Mouse (Mus musculus) ES-Bruce4 (cell line): Measurements from ENCODE around the gene Gm13212. TPM values are rescaled to one million over a fixed set of nuclear protein-coding genes. Genes with fewer than 3 reads are reported as not detected.
"Not testable (repeated sequence)": the region's sequence is repeated elsewhere in the genome, so short reads cannot be mapped to it uniquely, and the experiment has no call there.

Experiments used
- H3K27ac ChIP-seq: 2 replicates; pipeline ENCODE4 v1.5.1; 2012; ENCODE audit warnings: low read length, inconsistent platforms; ENCODE audit not compliant: insufficient read depth
- H3K27me3 ChIP-seq: 2 replicates; pipeline ENCODE4 v1.6.1; 2012; ENCODE audit warnings: mild to moderate bottlenecking, low read length, inconsistent platforms; ENCODE audit not compliant: control insufficient read depth, poor library complexity, insufficient read depth, severe bottlenecking
- H3K36me3 ChIP-seq: 2 replicates; pipeline ENCODE4 v1.6.1; 2012; ENCODE audit warnings: inconsistent platforms, mild to moderate bottlenecking, low read length, moderate library complexity; ENCODE audit not compliant: control insufficient read depth, poor library complexity, insufficient read depth, severe bottlenecking
- H3K4me1 ChIP-seq: one replicate; pipeline ENCODE4 v1.8.1; 2011; ENCODE audit warnings: low read length; ENCODE audit not compliant: control insufficient read depth, insufficient read depth
- H3K4me3 ChIP-seq: 2 replicates; pipeline ENCODE4 v1.5.1; 2011; ENCODE audit warnings: low read depth, mild to moderate bottlenecking, low read length
- H3K9ac ChIP-seq: 2 replicates; pipeline ENCODE4 v1.6.1; 2012; ENCODE audit warnings: low read depth, mild to moderate bottlenecking, inconsistent platforms; ENCODE audit not compliant: poor library complexity, severe bottlenecking
- H3K9me3 ChIP-seq: replicated peaks from 2 replicates; pipeline ENCODE4 v1.6.1; 2012; ENCODE audit warnings: mild to moderate bottlenecking, low read length, inconsistent platforms; ENCODE audit not compliant: control insufficient read depth, poor library complexity, insufficient read depth, severe bottlenecking
- POLR2A ChIP-seq: IDR thresholded peaks from one replicate; pipeline ENCODE4 v1.8.1; 2011; ENCODE audit warnings: low read length; ENCODE audit not compliant: insufficient read depth
- polyA plus RNA-seq: library from polyadenylated mRNA; stranded (reverse); fragments of >200 nt; gene quantifications from 2 replicates; pipeline ENCODE4 v1.2.4, GENCODE M21; 2011; ENCODE audit warnings: low read depth; ENCODE audit not compliant: missing spikeins, insufficient read depth, insufficient read length

Gene Gm13212
- polyA plus RNA-seq, 1 experiment, result 19.5 TPM

GRCm38 (mm10) chr4:145674286-145674780 is 89.4 kb downstream of the Gm13212 start:
- not testable (repeated sequence) for H3K9ac ChIP-seq, H3K27me3 ChIP-seq, H3K4me1 ChIP-seq, H3K36me3 ChIP-seq, H3K9me3 ChIP-seq
- peak; percentile 14 for TF ChIP-seq POLR2A
- Histone ChIP-seq H3K27ac (peak overlapping the region; percentile 95; the same call in 1 of the 2 replicates), H3K4me3 (peak overlapping the region; percentile 71)

Other genes starting within 250 kb of the Gm13212 start
- 19.0 and 30.5 TPM in 2 replicates for gene Zfp990, start 74.4 kb upstream of the Gm13212 start, polyA plus RNA-seq
- gene Zfp980, start 85.5 kb downstream of the Gm13212 start, polyA plus RNA-seq, result 31.9 and 38.1 TPM in 2 replicates